Mouse (Mus musculus) colon, adult 2 months (tissue): ENCODE results near the gene Mllt11. TPM values are rescaled to one million over a fixed set of nuclear protein-coding genes. Genes with fewer than 3 reads are reported as not detected.

Source experiments
- polyA plus RNA-seq: library from polyadenylated mRNA; depleted of rRNA; stranded (reverse); fragments of >200 nt; gene quantifications from 2 replicates; pipeline ENCODE4 v1.2.3, GENCODE M21; 2012; rRNA removed

Mllt11 gene
- 15.7 and 16.9 TPM in 2 replicates for polyA plus RNA-seq

DNA sequence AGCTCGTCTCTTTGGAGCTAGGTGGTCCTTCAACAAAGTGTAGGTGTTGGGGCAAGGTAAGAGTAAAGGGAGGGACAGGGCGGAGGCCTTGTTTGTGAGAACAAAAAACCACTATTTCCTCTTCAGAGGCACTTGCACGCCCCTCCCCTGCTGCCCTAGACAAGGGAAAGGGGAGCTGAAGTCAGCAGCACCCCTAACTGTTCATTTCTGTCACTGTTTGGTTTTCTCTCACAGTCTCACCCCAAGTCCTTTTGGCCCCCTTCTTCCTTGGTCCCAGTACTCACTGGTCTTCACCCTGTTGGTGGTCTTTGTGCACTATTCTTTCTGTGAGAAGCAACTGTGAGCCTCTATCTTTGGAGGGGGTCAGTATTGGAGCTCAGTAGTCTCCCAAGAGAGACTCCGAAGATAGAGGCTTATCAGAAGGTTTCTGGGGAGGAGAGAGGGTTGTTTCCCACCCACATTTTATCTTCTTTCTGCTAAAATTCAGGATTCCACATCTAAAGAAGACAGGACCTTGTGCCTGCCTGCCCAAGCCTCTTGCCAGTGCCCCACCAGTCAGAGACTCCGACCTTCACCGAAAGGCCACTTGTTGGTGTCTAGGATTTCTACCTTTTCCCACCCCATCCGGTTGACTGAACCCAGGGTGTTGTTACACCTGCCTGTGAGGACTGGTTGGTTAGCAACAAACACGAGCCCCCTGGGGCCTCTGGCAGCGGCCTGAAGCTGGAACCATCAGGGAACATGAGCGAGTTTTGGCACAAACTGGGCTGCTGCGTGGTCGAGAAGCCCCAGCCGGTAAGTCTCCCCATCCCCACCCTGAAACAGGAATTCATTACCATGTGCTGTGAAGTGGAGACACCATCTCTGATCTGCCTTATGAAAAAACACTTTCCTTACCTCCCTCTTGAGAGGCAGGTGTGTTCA is at the start of gene Mllt11:
TSS of gene Mllt11 (minus strand) at position 874 of the 924 bp plus-strand sequence.

DNA sequence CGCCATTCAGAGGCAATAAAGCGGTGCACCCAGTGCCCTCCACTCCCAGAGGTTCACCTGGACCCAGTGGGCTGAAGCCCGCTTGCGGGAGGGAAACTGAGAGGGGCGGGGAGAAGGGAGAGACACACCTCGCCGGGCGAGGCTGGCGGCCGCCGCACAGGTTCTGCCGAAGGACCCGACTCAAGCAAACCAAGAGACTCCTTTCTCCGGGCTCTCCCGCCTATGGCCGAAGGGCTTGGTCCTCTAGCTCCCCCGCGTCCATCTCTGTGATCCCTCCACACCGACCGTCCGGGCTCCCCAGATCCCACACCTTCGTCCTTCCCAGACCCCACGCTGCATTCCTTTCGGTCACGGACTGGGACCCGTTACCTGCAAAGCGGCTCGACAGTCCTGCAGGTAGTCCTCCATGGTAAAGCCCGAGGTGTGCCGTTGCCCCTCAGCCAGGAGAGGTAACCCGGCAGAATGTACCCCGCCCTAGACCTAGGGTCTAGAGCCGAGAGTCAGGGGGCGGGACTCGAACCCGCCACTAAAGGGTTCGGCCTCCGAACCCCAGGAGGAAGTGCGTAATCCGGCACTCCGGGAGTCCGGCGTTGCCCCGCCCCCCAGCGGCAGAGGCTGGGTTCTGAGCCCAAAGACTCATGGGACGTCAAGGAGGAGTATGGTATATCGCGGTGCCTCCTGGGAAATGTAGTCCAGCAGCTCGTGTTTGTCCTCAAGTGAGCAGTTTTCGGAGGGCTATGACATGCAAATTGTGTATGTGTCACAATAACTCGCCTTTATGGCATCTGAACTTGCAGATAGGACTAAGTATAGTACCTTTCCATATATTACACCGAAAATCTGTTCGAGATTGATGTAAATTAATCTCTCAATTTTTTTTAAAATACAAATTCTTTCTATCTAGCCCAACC is 49.5 kb upstream of the Mllt11 start, which contains the start of the genes Mindy1 and Prune1:
TSS of gene Mindy1 (plus strand) at position 130 of the 911 bp plus-strand sequence.
TSS of gene Prune1 (minus strand) at position 861 of the 911 bp plus-strand sequence.

DNA sequence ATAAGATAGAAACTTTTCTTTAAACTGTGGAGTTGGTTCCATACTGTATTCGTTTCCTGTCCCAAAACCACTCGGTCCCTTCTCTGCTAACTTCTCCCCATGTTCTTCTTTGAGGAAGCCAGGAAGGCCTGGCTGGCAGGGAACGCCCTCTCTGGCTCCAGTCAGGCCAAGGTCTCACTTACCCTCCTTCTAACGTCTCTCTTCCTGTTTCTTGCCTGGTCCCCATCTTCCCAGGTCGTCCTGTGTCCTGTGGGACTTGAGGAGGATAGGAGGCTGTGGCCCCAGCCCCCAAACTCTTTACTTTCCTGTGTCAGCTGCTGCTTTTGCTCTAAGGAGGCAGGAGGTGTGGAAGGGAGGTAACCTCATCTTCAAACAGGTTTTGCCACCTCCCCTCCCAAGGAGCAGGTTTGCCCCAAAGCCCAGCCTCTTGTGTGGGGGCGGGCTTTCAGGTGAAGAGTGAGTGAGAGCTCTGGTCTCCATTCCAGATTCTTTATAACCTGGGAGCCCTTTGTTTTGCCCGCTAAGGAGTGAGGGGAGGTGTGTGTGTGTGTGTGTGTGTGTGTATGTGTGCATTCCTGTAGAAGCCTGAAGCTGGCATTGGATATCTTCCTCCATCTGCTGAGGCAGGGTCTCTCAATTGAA is 18.9 kb upstream of the Mllt11 start, which contains the start of gene Bnipl:
TSS of gene Bnipl (minus strand) at position 411 of the 642 bp plus-strand sequence.

DNA sequence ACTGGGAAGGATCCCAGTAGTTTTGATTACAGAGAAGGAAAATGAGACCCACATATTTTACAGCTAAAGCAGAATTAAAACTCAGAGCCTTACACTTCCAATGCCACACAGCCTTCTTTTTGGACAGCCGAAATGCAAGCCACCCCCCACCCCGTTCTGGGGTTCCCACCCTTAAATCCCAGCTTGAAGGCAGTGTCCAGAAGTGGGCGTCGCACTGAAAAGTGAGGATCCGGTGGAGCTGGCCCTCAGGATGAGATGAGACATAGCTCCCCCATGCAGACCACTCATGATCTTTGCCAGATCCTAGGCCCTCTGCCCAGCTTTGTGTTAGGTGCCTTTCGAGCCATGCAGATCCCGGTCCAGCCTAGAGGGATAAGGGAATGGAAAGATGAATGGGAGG is 9.5 kb upstream of the Mllt11 start, which contains the start of gene Gm128:
TSS of gene Gm128 (minus strand) at position 101 of the 400 bp plus-strand sequence.

DNA sequence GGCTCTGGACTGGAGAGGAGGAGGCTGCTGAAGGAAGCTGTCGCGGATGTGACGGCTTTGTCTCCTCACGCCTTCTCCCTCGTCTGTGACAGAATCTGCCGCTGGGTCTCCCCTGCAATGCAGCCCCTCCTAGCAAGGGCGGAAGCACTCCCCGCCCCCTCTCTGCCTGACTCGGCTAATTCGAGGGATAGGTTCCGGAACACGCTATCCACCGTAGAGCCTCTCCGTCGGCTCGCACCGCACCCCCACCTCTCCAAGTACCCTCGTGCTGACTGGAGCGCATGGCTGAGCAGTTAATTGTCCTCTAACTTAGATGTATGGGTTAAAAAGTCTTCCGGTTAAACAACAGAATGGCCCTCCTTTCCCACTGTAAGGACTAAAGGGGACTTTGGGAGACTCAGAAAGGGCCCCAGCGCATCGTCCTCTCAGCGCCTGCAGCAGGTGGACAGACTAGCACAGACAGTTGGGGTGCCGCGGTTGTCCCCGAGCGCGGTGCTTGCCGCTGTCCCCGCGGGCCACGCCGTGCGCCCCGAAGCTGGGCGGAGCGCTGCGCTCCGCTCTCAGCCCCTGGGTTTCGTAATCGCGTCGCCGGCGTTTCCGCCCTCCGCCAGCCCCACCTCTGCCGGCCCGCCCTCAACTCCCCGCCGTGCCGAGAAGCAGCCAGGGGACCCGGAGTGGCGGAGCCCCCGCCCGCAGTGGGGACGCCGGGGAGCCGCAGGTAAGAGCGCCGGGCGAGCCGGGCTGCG is 3.6 kb downstream of the Mllt11 start, which contains the start of gene Cdc42se1:
TSS of gene Cdc42se1 (plus strand) at position 585 of the 746 bp plus-strand sequence.

DNA sequence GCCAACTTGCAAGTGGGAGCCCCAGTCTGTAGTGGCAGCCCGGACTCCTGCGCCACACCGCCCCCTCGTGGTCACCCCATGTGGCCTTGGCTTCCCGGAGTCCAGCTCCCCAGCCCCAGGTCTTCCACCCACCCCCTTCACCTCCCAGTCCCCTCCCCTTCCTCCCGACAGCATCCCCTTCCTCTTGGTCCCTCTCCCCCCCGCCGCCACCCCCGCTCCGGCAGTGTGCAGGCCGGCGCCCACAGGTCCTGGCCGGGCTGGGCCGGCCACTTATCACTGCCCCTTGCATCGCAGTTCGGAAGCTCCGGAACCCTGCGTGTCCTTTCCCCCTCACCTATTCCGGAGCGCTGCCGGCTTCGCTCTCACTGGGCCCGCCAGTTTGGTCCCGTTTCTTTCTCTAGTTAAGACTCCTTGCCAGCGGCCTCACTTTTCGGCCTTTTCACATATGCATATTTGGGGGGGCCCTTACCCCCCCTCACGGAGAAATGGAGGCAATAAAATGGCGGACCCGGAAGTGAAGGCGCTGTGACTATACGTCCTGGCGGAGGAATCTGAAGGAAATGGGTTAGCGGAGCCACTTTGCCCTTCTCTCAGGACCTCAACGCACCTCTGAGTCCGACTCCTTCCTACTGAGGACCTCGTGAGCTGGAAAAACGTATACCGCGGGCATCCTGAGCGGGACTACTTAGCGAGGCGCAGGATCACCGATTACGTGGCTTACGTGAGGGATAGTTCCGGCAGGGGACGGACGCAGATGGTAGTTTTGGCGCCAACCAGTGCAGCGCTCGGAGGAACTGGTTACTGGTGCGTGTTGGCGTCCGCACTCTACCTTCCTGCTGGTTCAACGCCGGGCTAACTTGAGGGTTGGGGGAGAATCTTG is 14.5 kb downstream of the Mllt11 start, which contains the start of gene Gabpb2:
TSS of gene Gabpb2 (minus strand) at position 662 of the 880 bp plus-strand sequence.

Other genes with a start within 250 kb of the Mllt11 start
- 22.6 and 24.0 TPM in 2 replicates for gene Zfp687, start 216.7 kb downstream of the Mllt11 start, polyA plus RNA-seq
- gene Psmd4, start 189.6 kb downstream of the Mllt11 start, polyA plus RNA-seq: 102 and 110 TPM in 2 replicates
- 10.7 and 11.9 TPM in 2 replicates for gene Pip5k1a, start 125.2 kb downstream of the Mllt11 start, polyA plus RNA-seq
- 68.0 and 78.0 TPM in 2 replicates for gene Vps72, start 121.1 kb downstream of the Mllt11 start, polyA plus RNA-seq
- 0.93 and 1.5 TPM in 2 replicates for gene Tmod4, start 107.7 kb downstream of the Mllt11 start, polyA plus RNA-seq
- 26.0 and 28.9 TPM in 2 replicates for gene Scnm1, start 98.2 kb downstream of the Mllt11 start, polyA plus RNA-seq
- 4.3 and 5.4 TPM in 2 replicates for gene Lysmd1, start 98.1 kb downstream of the Mllt11 start, polyA plus RNA-seq
- gene Tnfaip8l2, start 89.8 kb downstream of the Mllt11 start, polyA plus RNA-seq: 8.8 and 9.7 TPM in 2 replicates
- gene Sema6c, start 71.7 kb downstream of the Mllt11 start, polyA plus RNA-seq: 5.5 and 7.0 TPM in 2 replicates
- gene Gabpb2, start 14.3 kb downstream of the Mllt11 start, polyA plus RNA-seq: 7.3 and 7.6 TPM in 2 replicates
- gene Cdc42se1, start 3.4 kb downstream of the Mllt11 start, polyA plus RNA-seq: 45.1 and 48.4 TPM in 2 replicates
- 0.51 and 0.64 TPM in 2 replicates for gene Gm128, start 9.4 kb upstream of the Mllt11 start, polyA plus RNA-seq
- 5.2 and 5.5 TPM in 2 replicates for gene Bnipl, start 19.0 kb upstream of the Mllt11 start, polyA plus RNA-seq
- gene Mindy1, start 49.2 kb upstream of the Mllt11 start, polyA plus RNA-seq: 141 and 163 TPM in 2 replicates
- gene Prune1, start 49.9 kb upstream of the Mllt11 start, polyA plus RNA-seq: 10.7 and 12.5 TPM in 2 replicates
- 1.3 and 1.5 TPM in 2 replicates for gene Anxa9, start 75.0 kb upstream of the Mllt11 start, polyA plus RNA-seq
- gene Cers2, start 82.6 kb upstream of the Mllt11 start, polyA plus RNA-seq: 47.5 and 48.1 TPM in 2 replicates
- gene Setdb1, start 125.0 kb upstream of the Mllt11 start, polyA plus RNA-seq: 8.3 and 8.7 TPM in 2 replicates
- not detected in 2 replicates for gene 4930558C23Rik, start 170.7 kb upstream of the Mllt11 start, polyA plus RNA-seq
- gene Arnt, start 202.2 kb upstream of the Mllt11 start, polyA plus RNA-seq: 26.7 and 27.6 TPM in 2 replicates